Mouse (Mus musculus): ENCODE data around the gene Os9.
"Not testable (repeated sequence)": the region's sequence is repeated elsewhere in the genome, so short reads cannot be mapped to it uniquely, and the experiment has no call there.

The Os9 gene

DNA sequence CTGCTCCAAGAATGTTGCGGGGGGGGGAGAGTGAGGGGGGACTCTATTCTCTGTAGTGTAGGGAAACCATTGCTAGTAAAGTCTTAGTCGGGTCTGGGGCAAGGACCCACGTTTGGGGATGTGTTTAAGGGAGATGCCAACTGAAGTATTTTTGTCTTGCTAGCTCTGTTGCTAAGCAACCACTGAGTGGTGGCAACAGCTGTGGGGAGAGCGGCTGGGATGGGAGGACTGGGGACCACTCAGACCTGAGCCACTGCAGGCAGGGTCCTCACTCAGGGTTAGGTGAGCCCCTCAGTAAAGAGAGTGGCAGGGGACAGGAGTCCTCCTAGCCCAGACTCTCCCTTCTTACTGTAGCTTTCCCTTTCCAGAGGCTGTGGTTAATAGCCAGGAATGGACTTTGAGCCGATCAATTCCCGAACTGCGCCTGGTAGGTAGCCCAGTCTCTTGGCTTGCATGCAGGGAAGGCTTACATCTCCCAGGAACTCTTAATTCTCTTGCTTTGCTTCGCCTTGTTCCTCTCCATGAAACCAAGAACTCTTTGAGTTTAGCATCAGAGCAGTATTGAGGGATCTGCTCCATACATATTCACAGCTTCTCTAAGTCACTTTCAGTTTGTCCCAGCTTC lies 38.8 kb downstream of the Os9 start:
- DNase-seq (ENCODE audit: low read depth, low spot score), result no peak

DNA sequence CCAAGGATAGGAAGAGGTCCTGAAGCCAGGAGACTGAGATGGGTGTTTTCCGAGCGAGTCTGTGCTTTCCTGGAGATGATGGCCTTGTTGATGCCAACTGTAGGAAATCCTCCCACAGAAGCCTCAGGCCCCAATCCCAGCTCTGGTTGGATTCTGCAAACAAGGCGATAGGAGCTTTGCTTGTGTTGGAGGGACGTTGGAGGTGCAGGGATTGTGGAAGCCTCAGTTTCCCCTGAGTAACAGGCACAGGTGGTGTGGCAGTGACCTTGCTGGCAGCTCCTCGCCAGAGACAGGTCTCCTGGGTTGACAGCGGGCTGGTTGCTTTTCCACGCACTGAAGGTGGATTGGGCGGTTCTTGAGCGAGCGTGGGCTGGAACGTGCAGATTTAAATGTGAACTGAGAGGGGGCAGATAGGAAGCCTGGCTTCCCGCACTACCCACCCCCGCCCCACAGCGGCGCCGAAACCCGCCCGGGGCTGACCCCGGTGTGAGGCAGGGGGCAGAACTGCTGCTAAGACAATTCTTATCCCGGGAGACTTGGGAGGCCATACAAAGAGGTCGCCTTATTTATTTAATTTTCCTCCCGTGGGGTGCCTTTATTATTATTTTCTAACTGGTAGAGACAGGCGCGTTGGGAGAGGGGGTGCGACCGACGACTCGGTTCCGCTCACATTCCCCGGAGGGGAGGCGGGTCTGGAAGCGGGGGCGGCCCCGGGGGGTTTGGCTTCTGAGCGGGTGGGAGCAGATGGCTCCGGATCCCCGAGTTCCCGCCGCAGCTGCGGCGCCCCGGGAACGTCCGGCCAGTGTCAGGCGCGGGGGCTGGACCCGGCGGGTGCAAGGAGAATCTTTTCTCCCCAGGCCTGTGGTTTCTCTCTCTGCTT lies 39.8 kb downstream of the Os9 start:
- no peak for DNase-seq (ENCODE audit: low read depth, low spot score)

DNA sequence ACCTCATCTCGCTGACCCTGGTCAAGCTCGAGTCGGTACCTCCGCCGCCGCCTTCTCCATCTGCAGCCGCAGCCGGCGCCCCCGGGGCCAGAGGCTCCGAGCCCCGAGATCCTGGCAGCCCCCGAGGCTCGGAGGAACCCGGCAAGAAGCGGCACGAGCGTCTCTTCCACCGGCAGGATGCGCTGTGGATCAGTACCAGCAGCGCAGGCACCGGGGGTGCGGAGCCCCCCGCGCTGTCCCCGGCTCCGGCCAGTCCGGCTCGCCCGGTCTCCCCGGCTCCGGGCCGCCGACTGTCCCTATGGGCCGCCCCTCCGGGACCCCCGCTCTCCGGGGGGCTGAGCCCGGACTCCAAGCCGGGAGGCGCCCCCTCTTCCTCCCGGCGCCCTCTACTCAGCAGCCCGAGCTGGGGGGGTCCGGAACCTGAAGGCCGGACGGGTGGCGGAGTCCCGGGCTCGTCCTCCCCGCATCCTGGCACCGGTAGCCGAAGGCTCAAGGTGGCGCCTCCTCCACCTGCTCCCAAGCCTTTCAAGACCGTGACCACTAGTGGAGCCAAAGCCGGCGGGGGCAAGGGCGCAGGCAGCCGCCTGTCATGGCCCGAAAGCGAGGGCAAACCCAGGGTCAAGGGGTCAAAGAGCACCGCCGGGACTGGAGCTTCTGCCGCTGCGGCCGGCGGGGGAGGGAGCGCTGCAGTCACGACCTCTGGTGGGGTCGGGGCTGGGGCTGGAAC lies 41.1 kb downstream of the Os9 start:
- DNase-seq (ENCODE audit: low read depth, low spot score), result no peak

DNA sequence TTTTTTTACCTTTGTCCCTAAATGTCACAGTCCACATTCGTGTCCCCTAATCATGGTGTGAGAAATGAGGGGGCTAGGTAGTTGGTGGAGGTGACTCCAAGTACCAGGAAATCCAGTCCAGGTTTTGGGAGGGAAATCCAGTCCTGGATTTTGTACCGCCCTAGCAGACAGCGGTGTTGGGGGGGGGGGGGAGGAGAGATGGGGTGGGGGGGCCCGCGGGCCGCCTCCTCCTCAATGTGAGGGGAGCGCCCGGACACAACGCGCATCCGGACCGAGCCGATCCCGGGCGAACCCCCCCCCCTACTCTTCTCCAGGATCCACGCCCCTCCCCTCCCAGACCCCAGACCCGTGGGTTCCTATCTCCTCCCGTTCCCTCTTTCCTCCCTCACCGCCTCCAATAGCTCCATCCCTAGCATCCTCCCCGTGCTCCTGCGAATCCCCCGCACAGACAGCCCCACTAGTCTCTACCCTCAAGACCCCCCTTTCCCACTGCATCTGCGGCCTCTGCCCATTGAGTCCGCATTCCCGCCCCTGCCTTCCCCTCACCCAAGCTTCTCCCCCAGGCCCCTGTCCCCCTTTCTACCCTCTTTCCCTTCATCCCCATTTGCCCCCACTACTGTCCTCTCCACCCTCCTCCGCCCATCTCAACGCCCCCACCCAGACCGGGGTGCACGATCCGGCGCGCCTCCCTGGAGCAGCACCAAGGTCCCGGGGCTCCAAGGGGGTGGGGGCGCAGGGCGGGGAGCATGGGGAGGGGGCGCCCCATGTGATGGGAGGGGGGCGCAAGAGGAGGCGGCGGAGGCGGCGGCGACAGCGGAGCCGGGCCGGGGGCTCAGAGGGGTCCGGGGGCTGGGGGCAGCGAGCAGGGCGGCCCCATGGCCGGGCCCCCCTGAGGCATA lies 42.0 kb downstream of the Os9 start:
- peak; percentile 56 for DNase-seq (ENCODE audit: low read depth, low spot score)

GRCm38 (mm10) chr10:127078001-127078676 lies 42.8 kb downstream of the Os9 start:
- DNase-seq (ENCODE audit: low read depth, low spot score), result peak; percentile 48

GRCm38 (mm10) chr10:127077515-127077914 lies 43.4 kb downstream of the Os9 start:
- no peak for DNase-seq (ENCODE audit: low read depth, low spot score)

DNA sequence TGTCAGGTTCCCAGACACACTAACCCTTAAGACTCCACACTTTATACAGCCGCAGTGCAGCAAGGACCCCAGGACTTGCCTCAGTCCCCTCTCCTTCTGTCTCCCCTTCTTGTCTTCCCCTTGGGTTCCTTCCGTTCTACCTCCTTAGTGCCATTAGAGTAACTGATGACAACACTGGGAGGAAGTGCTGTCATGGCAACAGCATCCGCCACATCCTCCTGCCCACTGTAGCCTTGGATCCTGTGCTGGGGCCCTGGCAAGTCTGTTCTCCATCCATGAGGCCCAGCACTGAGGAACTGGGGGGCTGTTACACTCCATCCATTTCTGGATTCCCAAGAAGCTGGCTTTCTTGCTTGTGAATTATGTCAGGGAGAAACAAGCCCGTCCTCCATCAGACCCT lies 44.8 kb downstream of the Os9 start:
- no peak for DNase-seq (ENCODE audit: low read depth, low spot score)

- DNase-seq (ENCODE audit: low read depth, low spot score), result no peak
Measured at GRCm38 (mm10) chr10:127075651-127076050, 45.3 kb downstream of the Os9 start.

DNA sequence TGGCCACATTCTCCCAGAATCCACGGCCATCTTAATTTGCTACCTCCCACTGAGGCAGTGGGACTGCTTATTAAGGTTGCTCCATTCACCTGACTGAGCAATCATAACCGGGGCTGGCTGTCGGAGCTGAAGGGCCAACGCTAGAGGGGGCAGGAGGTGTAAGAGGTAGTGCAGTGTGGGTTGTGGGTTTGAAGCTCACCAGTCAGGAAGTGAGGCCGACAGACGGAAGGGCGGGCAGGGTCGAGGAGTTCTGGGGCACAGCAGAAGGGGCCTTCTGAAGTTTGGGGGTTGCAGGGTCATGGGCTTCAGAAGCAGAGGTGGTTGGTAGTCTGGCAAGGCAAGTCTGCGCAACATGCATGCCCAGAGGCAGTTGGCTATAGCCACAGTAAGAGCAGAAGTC lies 45.9 kb downstream of the Os9 start, which contains the start of gene Agap2:
Gene Agap2 (plus strand): TSS at position 205 of the 400 bp plus-strand sequence.
- DNase-seq (ENCODE audit: low read depth, low spot score), result peak; percentile 52

- no peak for DNase-seq (ENCODE audit: low read depth, low spot score)
Measured at GRCm38 (mm10) chr10:127073981-127074380, 47.0 kb downstream of the Os9 start.

- DNase-seq (ENCODE audit: low read depth, low spot score), result not testable (repeated sequence)
Measured at GRCm38 (mm10) chr10:127072969-127073368, 48.0 kb downstream of the Os9 start.

DNA sequence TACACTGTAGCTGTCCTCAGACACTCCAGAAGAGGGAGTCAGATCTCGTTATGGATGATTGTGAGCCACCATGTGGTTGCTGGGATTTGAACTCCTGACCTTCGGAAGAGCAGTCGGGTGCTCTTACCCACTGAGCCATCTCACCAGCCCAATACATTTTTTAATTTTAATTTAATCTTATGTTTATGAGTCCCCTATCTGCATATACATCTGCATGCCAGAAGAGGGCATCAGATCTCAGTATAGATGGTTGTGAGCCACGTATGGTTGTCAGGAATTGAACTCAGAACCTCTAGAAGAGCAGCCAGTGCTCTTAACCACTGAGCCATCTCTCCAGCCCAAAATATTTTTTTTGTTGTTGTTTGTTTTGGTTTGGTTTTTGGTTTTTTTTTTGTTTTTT lies 48.7 kb downstream of the Os9 start:
- not testable (repeated sequence) for DNase-seq (ENCODE audit: low read depth, low spot score)

DNA sequence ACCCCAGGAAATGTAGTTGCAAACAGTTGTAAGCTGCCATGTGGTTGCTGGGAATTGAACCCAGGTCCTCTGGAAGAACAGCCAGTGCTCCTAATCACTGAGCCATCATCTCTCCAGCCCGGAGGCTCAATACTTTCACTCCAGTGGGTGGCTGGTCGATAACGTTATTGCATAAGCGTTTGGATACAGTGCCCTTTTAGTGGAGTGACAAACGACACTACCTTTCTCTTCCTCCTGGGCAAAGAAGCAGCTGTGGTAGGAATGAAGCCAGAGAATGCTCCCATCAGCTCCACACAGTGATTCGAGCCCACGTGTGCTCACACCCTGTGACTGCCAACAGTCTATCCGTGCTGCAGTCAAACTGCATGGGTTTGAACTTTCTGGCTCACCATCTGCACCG lies 49.7 kb downstream of the Os9 start:
- DNase-seq (ENCODE audit: low read depth, low spot score), result no peak

DNA sequence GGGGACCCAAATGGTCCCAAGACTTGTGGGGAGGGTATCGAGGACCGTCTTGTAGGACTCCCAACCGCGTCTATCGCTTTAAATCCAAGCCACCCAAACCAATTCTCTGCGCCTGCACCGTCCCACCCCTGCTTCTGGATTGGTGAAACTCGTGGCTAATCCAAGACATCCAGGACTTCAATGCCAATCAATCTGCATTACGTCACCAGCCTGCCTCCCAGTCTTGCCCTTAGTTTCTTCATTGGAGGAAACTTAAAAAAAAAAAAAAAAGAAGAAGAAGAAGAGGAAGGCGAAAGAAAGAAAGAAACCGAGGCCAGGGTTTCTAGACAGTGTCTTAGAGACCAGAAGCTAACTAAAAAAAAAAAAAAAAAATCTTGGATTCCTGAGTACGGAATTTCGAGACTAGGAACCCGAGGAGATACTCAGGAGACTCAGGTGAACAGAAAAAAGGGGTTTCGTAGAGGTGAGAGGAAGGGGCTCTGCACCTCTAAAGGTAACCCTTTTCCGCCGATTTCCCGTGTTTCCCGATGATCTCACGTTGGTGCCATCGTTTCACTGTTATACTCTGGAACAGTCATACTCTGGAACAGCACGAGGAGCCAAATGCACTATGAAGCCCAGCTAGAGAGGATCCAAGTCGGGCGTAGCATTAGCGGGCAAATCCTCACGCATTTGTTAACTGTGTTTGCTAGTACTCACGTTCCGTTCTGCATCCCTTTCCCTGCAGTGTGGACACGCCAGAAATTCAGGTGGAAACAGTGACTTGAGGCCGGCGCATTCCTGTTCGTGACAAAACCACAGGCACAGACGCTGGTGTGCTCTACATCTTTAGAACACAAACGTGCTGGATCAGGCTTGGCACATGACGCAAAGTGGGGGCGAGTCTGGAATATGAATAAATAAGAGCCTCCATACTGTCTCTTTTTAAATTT lies 50.5 kb downstream of the Os9 start, which contains the start of gene Tspan31:
Gene Tspan31 (minus strand): TSS at position 75 of the 932 bp plus-strand sequence.
- peak; percentile 98 for DNase-seq (ENCODE audit: low read depth, low spot score)

- DNase-seq (ENCODE audit: low read depth, low spot score), result peak; percentile 75
Measured at GRCm38 (mm10) chr10:127069281-127070189, 51.4 kb downstream of the Os9 start.

DNA sequence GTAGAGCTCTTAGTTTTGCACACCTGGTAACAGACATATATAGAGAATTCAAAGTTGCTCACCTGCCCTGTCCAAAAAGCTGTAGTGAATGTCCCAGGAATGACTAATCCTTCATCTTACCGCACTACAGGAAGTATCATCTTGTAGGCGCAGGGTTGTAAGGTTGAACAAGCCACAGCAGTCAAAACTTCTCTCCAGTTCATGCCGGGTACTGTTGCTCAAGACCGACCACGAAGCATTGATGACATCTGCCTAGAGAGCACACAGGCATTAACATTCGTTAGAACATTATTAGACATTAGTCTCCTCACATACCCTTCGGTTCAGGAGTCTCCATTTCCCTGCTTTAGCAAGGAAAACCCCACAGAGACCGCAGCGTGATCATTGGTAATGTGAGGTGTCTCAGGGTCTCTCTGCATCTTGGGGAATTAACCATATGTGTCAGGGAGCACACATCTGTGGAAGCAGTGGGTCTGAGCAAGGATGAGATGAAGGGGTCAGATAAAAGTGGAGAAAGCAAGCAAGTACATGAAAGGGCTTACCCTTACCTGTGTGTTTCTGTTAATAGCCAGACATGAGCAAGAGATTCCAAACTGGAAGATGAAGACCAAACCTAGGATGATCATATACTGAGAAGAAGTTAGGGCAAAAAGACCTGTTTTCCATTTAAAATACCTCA lies 52.4 kb downstream of the Os9 start:
- no peak for DNase-seq (ENCODE audit: low read depth, low spot score)

GRCm38 (mm10) chr10:127066519-127067018 lies 54.4 kb downstream of the Os9 start:
- no peak for DNase-seq (ENCODE audit: low read depth, low spot score)

DNA sequence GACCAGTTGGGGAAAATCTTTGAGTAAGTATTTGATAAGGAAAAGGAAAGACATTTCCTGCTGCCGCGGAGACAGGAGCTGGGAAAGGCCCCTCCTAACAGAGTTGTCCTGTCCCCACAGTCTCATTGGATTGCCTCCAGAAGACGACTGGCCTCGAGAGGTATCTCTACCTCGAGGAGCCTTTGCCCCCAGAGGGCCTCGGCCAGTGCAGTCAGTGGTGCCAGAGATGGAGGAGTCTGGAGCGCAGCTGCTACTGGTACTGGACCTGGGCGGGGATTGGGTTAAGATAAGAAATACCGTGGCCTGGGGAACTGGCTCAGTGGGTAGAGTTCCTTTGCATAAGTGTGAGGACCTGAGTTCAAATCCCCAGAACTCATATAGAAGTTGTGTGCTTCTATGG lies 55.0 kb downstream of the Os9 start:
- no peak for DNase-seq (ENCODE audit: low read depth, low spot score)
